Mouse (Mus musculus) G1E (cell line): ENCODE measurements around the gene Armc8.

ENCODE experiments used
- CTCF ChIP-seq: IDR thresholded peaks from 2 replicates; pipeline ENCODE4 v1.5.1; 2012; ENCODE audit warnings: low read depth, low read length, inconsistent platforms, mixed read lengths
- GATA1 ChIP-seq: IDR thresholded peaks from 2 replicates; pipeline ENCODE4 v1.6.1; 2012; ENCODE audit warnings: borderline replicate concordance, low read length, inconsistent platforms, mixed read lengths
- GATA2 ChIP-seq: IDR thresholded peaks from 2 replicates; pipeline ENCODE4 v1.6.1; 2012; ENCODE audit warnings: low read depth, low read length, inconsistent platforms, borderline replicate concordance

DNA sequence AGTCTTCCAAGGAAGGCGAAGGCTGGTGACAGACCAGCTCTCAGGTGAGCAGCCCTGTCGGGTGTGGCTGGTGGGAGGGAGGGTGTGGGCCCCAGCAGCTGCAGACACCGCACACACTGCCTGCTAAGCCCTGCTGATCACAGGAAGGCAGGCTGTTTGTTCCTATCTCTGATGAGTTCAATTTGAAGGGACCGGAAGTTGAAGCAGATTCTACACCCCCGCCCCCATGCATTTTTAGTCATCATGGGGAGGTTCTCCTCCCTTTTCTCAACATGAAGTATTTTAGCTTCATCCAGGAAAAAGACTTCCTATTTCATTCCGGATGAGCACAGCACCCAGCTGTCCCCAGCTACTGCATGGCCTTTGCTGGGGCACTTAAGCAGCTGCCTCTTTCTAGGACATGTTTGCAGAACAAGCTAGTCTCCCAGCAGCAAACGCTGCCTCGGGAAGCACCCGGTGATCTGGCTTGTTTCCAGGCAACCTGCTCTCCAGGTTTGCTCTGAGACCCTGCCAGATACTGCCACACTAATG lies 89.5 kb downstream of the Armc8 start:
- TF ChIP-seq CTCF, result no peak
- TF ChIP-seq GATA1, result no peak
- no peak for TF ChIP-seq GATA2
